Mouse (Mus musculus): ENCODE results near the gene Anpep.
"Not testable (repeated sequence)": the region's sequence is repeated elsewhere in the genome, so short reads cannot be mapped to it uniquely, and the experiment has no call there.

Anpep gene

GRCm38 (mm10) chr7:79810611-79811506, 50.0 kb downstream of the Anpep start, which contains the start of gene Mesp2:
Gene Mesp2 (plus strand): TSS chr7:79810727.
- in situ Hi-C loops (cut with MboI, MseI) = no loop called here

GRCm38 (mm10) chr7:79808561-79808960, 52.3 kb downstream of the Anpep start:
- in situ Hi-C loops (cut with MboI, MseI) = no loop called here

GRCm38 (mm10) chr7:79803887-79804286, 57.0 kb downstream of the Anpep start:
- in situ Hi-C loops (cut with MboI, MseI) = no loop called here

GRCm38 (mm10) chr7:79802037-79802436, 58.8 kb downstream of the Anpep start:
- in situ Hi-C loops (cut with MboI, MseI) = no loop called here

- in situ Hi-C loops (cut with MboI, MseI) = no loop called here
Measured at GRCm38 (mm10) chr7:79801391-79801790, 59.5 kb downstream of the Anpep start.

GRCm38 (mm10) chr7:79800336-79800735, 60.5 kb downstream of the Anpep start:
- in situ Hi-C loops (cut with MboI, MseI) = no loop called here

- in situ Hi-C loops (cut with MboI, MseI) = loop anchor here (5.0 kb wide), 1 partner anchor 113 kb away; no protein-coding TSS in a partner anchor
Measured at GRCm38 (mm10) chr7:79799506-79799905, 61.4 kb downstream of the Anpep start.

- in situ Hi-C loops (cut with MboI, MseI) = loop anchor here (5.0 kb wide), 1 partner anchor 113 kb away; no protein-coding TSS in a partner anchor
Measured at GRCm38 (mm10) chr7:79799048-79799447, 61.8 kb downstream of the Anpep start.

- in situ Hi-C loops (cut with MboI, MseI) = loop anchor here (5.0 kb wide), 1 partner anchor 114 kb away; no protein-coding TSS in a partner anchor
Measured at GRCm38 (mm10) chr7:79798606-79799005, 62.3 kb downstream of the Anpep start.

GRCm38 (mm10) chr7:79793688-79794087, 67.2 kb downstream of the Anpep start, which contains the start of gene Mesp1:
Gene Mesp1 (minus strand): TSS chr7:79793788.
- in situ Hi-C loops (cut with MboI, MseI) = no loop called here

GRCm38 (mm10) chr7:79792635-79793421, 68.0 kb downstream of the Anpep start:
- in situ Hi-C loops (cut with MboI, MseI) = no loop called here

GRCm38 (mm10) chr7:79789812-79790211, 71.0 kb downstream of the Anpep start:
- in situ Hi-C loops (cut with MboI, MseI) = not testable (repeated sequence)

GRCm38 (mm10) chr7:79786295-79786694, 74.6 kb downstream of the Anpep start:
- in situ Hi-C loops (cut with MboI, MseI) = no loop called here

GRCm38 (mm10) chr7:79782516-79782855, 78.4 kb downstream of the Anpep start:
- in situ Hi-C loops (cut with MboI, MseI) = no loop called here

- in situ Hi-C loops (cut with MboI, MseI) = no loop called here
Measured at GRCm38 (mm10) chr7:79781826-79782515, 78.9 kb downstream of the Anpep start.

- in situ Hi-C loops (cut with MboI, MseI) = no loop called here
Measured at GRCm38 (mm10) chr7:79780647-79781626, 79.9 kb downstream of the Anpep start.

All from regulatory T cell (primary cell).